Mouse (Mus musculus): ENCODE measurements at regions not wholly inside any gene's neighbourhood (a gene's known extent, or its start where the extent isn't known, plus 50 kb on each side); places are given as distances from the start of the nearest gene placed in this dataset.
A peak's percentile ranks its signal among the peaks of the same experiment; 100 is the strongest.

GRCm38 (mm10) chr19:29194066-29194830 lies 57.4 kb upstream of the Jak2 start:
- DNase-seq (ENCODE audit: low read depth), result no peak

GRCm38 (mm10) chr19:29196186-29196585 lies 55.4 kb upstream of the Jak2 start:
- no peak for DNase-seq (ENCODE audit: low read depth)

- DNase-seq (ENCODE audit: low read depth), result no peak
Observed at GRCm38 (mm10) chr19:29198636-29199035, 53.0 kb upstream of the Jak2 start.

GRCm38 (mm10) chr19:29199117-29199823 lies 52.4 kb upstream of the Jak2 start:
- DNase-seq (ENCODE audit: low read depth), result no peak

GRCm38 (mm10) chr19:29201674-29202073 lies 50.0 kb upstream of the Jak2 start:
- DNase-seq (ENCODE audit: low read depth), result peak; percentile 13

Data from NIH3T3 (cell line).